Mouse (Mus musculus): ENCODE data around the gene Scn5a. TPM values are rescaled to one million over a fixed set of nuclear protein-coding genes. Genes with fewer than 3 reads are reported as not detected.

The Scn5a gene
- total and polyA plus RNA-seq, 3 experiments: 1.9 to 9.0 (median 4.3) TPM

- H3K27ac ChIP-seq (ENCODE audit: insufficient read depth, low read depth): no peak overlapping the region
- no peaks in the 10 kb centered on the region for H3K27me3 ChIP-seq (replicated peaks)
- no peaks in the 10 kb centered on the region for H3K79me2 ChIP-seq (replicated peaks; ENCODE audit: control insufficient read depth, extremely low read depth, insufficient read depth, poor library complexity, severe bottlenecking)
- TF ChIP-seq IRF4 (IDR thresholded peaks at IDR 0.05; ENCODE audit: low read depth, low read length) (no peak), GABPA (IDR thresholded peaks at IDR 0.05; ENCODE audit: insufficient replicate concordance, low read depth, low read length) (no peak), USF1 (IDR thresholded peaks at IDR 0.05; ENCODE audit: low read depth, low read length) (no peak), TBP (conservative IDR thresholded peaks at IDR 0.05; ENCODE audit: low read depth, low read length) (no peak), SMC3 (IDR thresholded peaks at IDR 0.05; ENCODE audit: low read depth, low read length) (no peak), ZKSCAN1 (IDR thresholded peaks at IDR 0.05; ENCODE audit: borderline replicate concordance, low read depth, low read length) (no peak), RAD21 (IDR thresholded peaks at IDR 0.05; ENCODE audit: low read depth, low read length) (no peak), TCF12 (IDR thresholded peaks at IDR 0.05; ENCODE audit: low read depth, low read length) (no peak), MAZ (IDR thresholded peaks at IDR 0.05; ENCODE audit: low read depth, low read length) (no peak), E2F4 (IDR thresholded peaks at IDR 0.05; ENCODE audit: insufficient replicate concordance, low read depth, low read length) (no peak), POLR2AphosphoS2 (IDR thresholded peaks at IDR 0.05; ENCODE audit: low read depth, low read length) (no peak), MYC (IDR thresholded peaks at IDR 0.05; ENCODE audit: low read depth, low read length) (no peak), MEF2A (IDR thresholded peaks at IDR 0.05; ENCODE audit: borderline replicate concordance, low read depth, low read length) (no peak), NRF1 (IDR thresholded peaks at IDR 0.05; ENCODE audit: low read depth, low read length) (no peak), ETS1 (conservative IDR thresholded peaks at IDR 0.05; ENCODE audit: low read depth, low read length) (no peak), HCFC1 (IDR thresholded peaks at IDR 0.05; ENCODE audit: low read depth, low read length) (no peak), MXI1 (IDR thresholded peaks at IDR 0.05; ENCODE audit: low read depth, low read length) (no peak)
- in situ Hi-C loops (cut with MboI; ENCODE audit: low pct_ligation_motif_present, low pct_unique_long_range_greater_than_20kb, low sequenced_read_pairs) (loop anchor here (25.0 kb wide), 1 partner anchor 414 kb away; the partner anchor contains the start of gene Wdr48), dilution Hi-C loops (cut with MboI; ENCODE audit: extremely low pct_ligation_motif_present, extremely low pct_unique_long_range_greater_than_20kb, low sequenced_read_pairs) (no loop called here)
- H3K9ac ChIP-seq (ENCODE audit: insufficient read depth, low read depth): no peak overlapping the region
- peaks cover 2 to 13% of the 10 kb centered on the region in 2 experiments for H3K4me1 ChIP-seq (ENCODE audit: control insufficient read depth in 1 of 2, insufficient read depth in 2 of 2)
- no peak overlapping the region for H3K4me3 ChIP-seq (replicated peaks in 1 of 3; ENCODE audit: low read depth in 2 of 3, low read length in 2 of 3, poor library complexity in 1 of 3)
- H3K36me3 ChIP-seq (replicated peaks in 1 of 2; ENCODE audit: control insufficient read depth in 1 of 2, insufficient read depth in 1 of 2, low read length in 1 of 2): peaks cover 0 to 22% of the 10 kb centered on the region in 2 experiments
- no peak for DNase-seq (ENCODE audit: extremely low read depth)
- no peak overlapping the region for H3K4me2 ChIP-seq (ENCODE audit: insufficient read depth, low read depth, poor library complexity, severe bottlenecking)
- no peaks in the 10 kb centered on the region for H3K9me3 ChIP-seq (replicated peaks; ENCODE audit: low read length)
Measured at GRCm38 (mm10) chr9:119473011-119473410, 105.8 kb downstream of the Scn5a start.

DNA sequence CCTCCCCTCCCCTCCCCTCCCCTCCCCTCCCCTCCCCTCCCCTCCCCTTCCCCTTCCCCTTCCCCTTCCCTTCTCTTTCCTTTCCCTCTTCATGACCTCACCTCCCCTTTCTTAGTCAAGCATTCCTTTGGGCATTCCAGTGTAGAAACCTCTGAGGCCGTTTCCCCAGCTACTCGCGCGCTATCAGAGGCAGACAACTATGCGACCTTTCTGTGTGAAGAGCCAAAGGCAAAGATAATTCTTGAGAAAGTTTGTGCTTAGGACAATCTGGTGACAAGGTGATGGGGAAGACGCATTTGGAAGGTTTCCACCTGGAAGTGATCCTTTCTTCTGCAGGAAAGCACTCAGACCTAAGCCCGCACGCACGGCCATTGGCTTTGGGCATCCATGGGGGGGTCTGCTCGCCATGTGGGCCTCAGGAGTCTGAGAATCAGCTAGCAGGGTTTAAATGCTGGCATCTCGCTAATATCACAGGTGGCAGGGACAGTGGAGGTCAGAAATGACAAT, 106.4 kb downstream of the Scn5a start:
- Histone ChIP-seq H3K27me3 (replicated peaks) (no peaks in the 10 kb centered on the region), H3K27ac (ENCODE audit: insufficient read depth, low read depth) (no peak overlapping the region), H3K9ac (ENCODE audit: insufficient read depth, low read depth) (no peak overlapping the region), H3K36me3 (replicated peaks in 1 of 2; ENCODE audit: control insufficient read depth in 1 of 2, insufficient read depth in 1 of 2, low read length in 1 of 2) (peaks cover 0 to 28% of the 10 kb centered on the region in 2 experiments), H3K4me2 (ENCODE audit: insufficient read depth, low read depth, poor library complexity, severe bottlenecking) (no peak overlapping the region), H3K9me3 (replicated peaks; ENCODE audit: low read length) (no peaks in the 10 kb centered on the region), H3K79me2 (replicated peaks; ENCODE audit: control insufficient read depth, extremely low read depth, insufficient read depth, poor library complexity, severe bottlenecking) (no peaks in the 10 kb centered on the region), H3K4me3 (replicated peaks in 1 of 3; ENCODE audit: low read depth in 2 of 3, low read length in 2 of 3, poor library complexity in 1 of 3) (no peak overlapping the region), H3K4me1 (ENCODE audit: control insufficient read depth in 1 of 2, insufficient read depth in 2 of 2) (peaks cover 2 to 13% of the 10 kb centered on the region in 2 experiments)
- in situ Hi-C loops (cut with MboI; ENCODE audit: low pct_ligation_motif_present, low pct_unique_long_range_greater_than_20kb, low sequenced_read_pairs) (loop anchor here (25.0 kb wide), 1 partner anchor 415 kb away; the partner anchor contains the start of gene Wdr48), dilution Hi-C loops (cut with MboI; ENCODE audit: extremely low pct_ligation_motif_present, extremely low pct_unique_long_range_greater_than_20kb, low sequenced_read_pairs) (no loop called here)
- TF ChIP-seq CTCF (conservative IDR thresholded peaks at IDR 0.05 in 1 of 2, IDR thresholded peaks at IDR 0.05 in 1 of 2; ENCODE audit: low read depth in 2 of 2, low read length in 2 of 2): no peak
- no peak for TF ChIP-seq POLR2A (IDR thresholded peaks at IDR 0.05; ENCODE audit: low read depth, low read length)
- no peak for TF ChIP-seq MAX (IDR thresholded peaks at IDR 0.05; ENCODE audit: low read length)
- no peak for TF ChIP-seq UBTF (IDR thresholded peaks at IDR 0.05; ENCODE audit: low read depth, low read length)
- TF ChIP-seq MEF2A (IDR thresholded peaks at IDR 0.05; ENCODE audit: borderline replicate concordance, low read depth, low read length): no peak
- no peak for TF ChIP-seq PAX5 (IDR thresholded peaks at IDR 0.05; ENCODE audit: low read length)
- TF ChIP-seq NRF1 (IDR thresholded peaks at IDR 0.05; ENCODE audit: low read depth, low read length): no peak
- no peak for TF ChIP-seq SMC3 (IDR thresholded peaks at IDR 0.05; ENCODE audit: low read depth, low read length)
- no peak for TF ChIP-seq MXI1 (IDR thresholded peaks at IDR 0.05; ENCODE audit: low read depth, low read length)
- TF ChIP-seq EP300 (IDR thresholded peaks at IDR 0.05; ENCODE audit: low read length): no peak
- no peak for TF ChIP-seq ELF1 (IDR thresholded peaks at IDR 0.05; ENCODE audit: low read depth, low read length)
- TF ChIP-seq USF2 (conservative IDR thresholded peaks at IDR 0.05; ENCODE audit: low read depth, low read length): no peak
- no peak for TF ChIP-seq ETS1 (conservative IDR thresholded peaks at IDR 0.05; ENCODE audit: low read depth, low read length)
- TF ChIP-seq JUN (IDR thresholded peaks at IDR 0.05; ENCODE audit: insufficient read depth, low read depth, low read length): no peak
- TF ChIP-seq MYC (IDR thresholded peaks at IDR 0.05; ENCODE audit: low read depth, low read length): no peak
- TF ChIP-seq RAD21 (IDR thresholded peaks at IDR 0.05; ENCODE audit: low read depth, low read length): no peak
- TF ChIP-seq HCFC1 (IDR thresholded peaks at IDR 0.05; ENCODE audit: low read depth, low read length): no peak
- TF ChIP-seq MAFK (IDR thresholded peaks at IDR 0.05; ENCODE audit: insufficient replicate concordance, low read length): no peak
- TF ChIP-seq TBP (conservative IDR thresholded peaks at IDR 0.05; ENCODE audit: low read depth, low read length): no peak
- DNase-seq (ENCODE audit: extremely low read depth): no peak

Measured in CH12.LX (cell line).